Mouse (Mus musculus): ENCODE data around the gene Ly6g6e. TPM values are rescaled to one million over a fixed set of nuclear protein-coding genes. Genes with fewer than 3 reads are reported as not detected.

Ly6g6e gene
- total and polyA plus RNA-seq, 3 experiments: 0.23 TPM; not detected in 2

- TF ChIP-seq SIN3A (IDR thresholded peaks at IDR 0.05; ENCODE audit: low read length) (peak; percentile 82), JUND (IDR thresholded peaks at IDR 0.05; ENCODE audit: low read depth, low read length) (0 out of 2 replicates have a peak, but pooled peaks have one; percentile 6), BHLHE40 (IDR thresholded peaks at IDR 0.05; ENCODE audit: borderline replicate concordance, low read depth, low read length) (peak; percentile 53; the same call in 1 of the 2 replicates), SMC3 (IDR thresholded peaks at IDR 0.05; ENCODE audit: low read depth, low read length) (no peak), TCF12 (IDR thresholded peaks at IDR 0.05; ENCODE audit: low read depth, low read length) (peak; percentile 75)
These were observed 31.5 kb upstream of the Ly6g6e start (continued) for GRCm38 (mm10) chr17:35044904-35045806.

- Histone ChIP-seq H3K27ac (ENCODE audit: control insufficient read depth, low read depth, low read length) (peak overlapping the region; percentile 91), H3K9me3 (replicated peaks; ENCODE audit: insufficient read depth, low read length) (no peaks in the 10 kb centered on the region), H3K9ac (ENCODE audit: control insufficient read depth, low read depth, low read length, poor library complexity, severe bottlenecking) (peak overlapping the region; percentile 85), H3K4me3 (ENCODE audit: control insufficient read depth in 1 of 2, insufficient read depth in 1 of 2, low read depth in 2 of 2, low read length in 2 of 2) (peak overlapping the region; percentile 47 to 53), H3K27me3 (ENCODE audit: control insufficient read depth in 1 of 2, insufficient read depth in 2 of 2, low read length in 2 of 2) (no peaks in the 10 kb centered on the region), H3K79me2 (ENCODE audit: control insufficient read depth, insufficient read depth, low read length, poor library complexity) (peaks cover 13% of the 10 kb centered on the region), H3K36me3 (ENCODE audit: control insufficient read depth in 1 of 2, insufficient read depth in 2 of 2, low read length in 2 of 2) (peaks cover 0 to 28% of the 10 kb centered on the region in 2 experiments; a peak in 2 of 4 replicates), H3K4me1 (ENCODE audit: control insufficient read depth in 1 of 2, insufficient read depth in 2 of 2, low read length in 2 of 2) (peaks cover 7 to 39% of the 10 kb centered on the region in 2 experiments)
- peak; percentile 57 for DNase-seq (ENCODE audit: low read depth, low spot score)
- TF ChIP-seq ETS1 (IDR thresholded peaks at IDR 0.05; ENCODE audit: low read depth, low read length) (peak; percentile 58; the same call in 1 of the 2 replicates), TCF12 (IDR thresholded peaks at IDR 0.05; ENCODE audit: low read depth, low read length) (peak; percentile 42; the same call in 1 of the 2 replicates), ELF1 (IDR thresholded peaks at IDR 0.05; ENCODE audit: low read depth, low read length) (0 out of 2 replicates have a peak, but pooled peaks have one; percentile 1), JUND (IDR thresholded peaks at IDR 0.05; ENCODE audit: low read depth, low read length) (no peak), NELFE (IDR thresholded peaks at IDR 0.05; ENCODE audit: low read depth, low read length) (peak; percentile 56; the same call in 1 of the 2 replicates), MYB (IDR thresholded peaks at IDR 0.05; ENCODE audit: low read depth, low read length) (no peak), MAX (IDR thresholded peaks at IDR 0.05; ENCODE audit: low read length) (no peak; the same call in none of the 2 replicates), MAFK (IDR thresholded peaks at IDR 0.05; ENCODE audit: borderline replicate concordance, low read depth, low read length) (no peak), RAD21 (IDR thresholded peaks at IDR 0.05; ENCODE audit: low read depth, low read length) (no peak), USF2 (IDR thresholded peaks at IDR 0.05; ENCODE audit: borderline replicate concordance in 1 of 2, insufficient read depth in 1 of 2, low read depth in 1 of 2, low read length in 2 of 2) (no peak), POLR2AphosphoS2 (IDR thresholded peaks at IDR 0.05; ENCODE audit: low read length) (peak; percentile 61; the same call in 1 of the 2 replicates), BHLHE40 (IDR thresholded peaks at IDR 0.05; ENCODE audit: borderline replicate concordance, low read depth, low read length) (no peak), MEF2A (IDR thresholded peaks at IDR 0.05; ENCODE audit: extremely low read depth, insufficient replicate concordance, low read depth, low read length, poor library complexity, severe bottlenecking) (no peak), ZMIZ1 (IDR thresholded peaks at IDR 0.05; ENCODE audit: low read depth, low read length) (peak; percentile 66; the same call in 1 of the 2 replicates), TBP (IDR thresholded peaks at IDR 0.05; ENCODE audit: low read depth, low read length) (no peak), SMC3 (IDR thresholded peaks at IDR 0.05; ENCODE audit: low read depth, low read length) (no peak), USF1 (IDR thresholded peaks at IDR 0.05; ENCODE audit: low read depth, low read length) (no peak), ZKSCAN1 (IDR thresholded peaks at IDR 0.05; ENCODE audit: low read depth, low read length) (no peak), SIN3A (IDR thresholded peaks at IDR 0.05; ENCODE audit: low read length) (no peak), POLR2A (IDR thresholded peaks at IDR 0.05; ENCODE audit: control insufficient read depth in 1 of 2, insufficient read depth in 1 of 2, low read depth in 1 of 2, low read length in 2 of 2, poor library complexity in 1 of 2) (peak; percentile 43 to 67; a peak in 3 of 4 replicates), MAZ (IDR thresholded peaks at IDR 0.05; ENCODE audit: low read depth, low read length) (0 out of 2 replicates have a peak, but pooled peaks have one; percentile 38), RCOR1 (IDR thresholded peaks at IDR 0.05; ENCODE audit: low read depth, low read length) (no peak), MXI1 (IDR thresholded peaks at IDR 0.05; ENCODE audit: low read depth, low read length) (peak; percentile 51), GABPA (IDR thresholded peaks at IDR 0.05; ENCODE audit: low read depth, low read length) (no peak), ZC3H11A (IDR thresholded peaks at IDR 0.05; ENCODE audit: low read depth, low read length) (no peak), KAT2A (conservative IDR thresholded peaks at IDR 0.05; ENCODE audit: low read depth, low read length) (no peak), POLR2AphosphoS5 (IDR thresholded peaks at IDR 0.05; ENCODE audit: borderline replicate concordance, low read depth, low read length) (no peak), UBTF (IDR thresholded peaks at IDR 0.05; ENCODE audit: borderline replicate concordance, insufficient read depth, low read depth, low read length) (no peak), CTCF (IDR thresholded peaks at IDR 0.05 in 2 of 3, conservative IDR thresholded peaks at IDR 0.05 in 1 of 3; ENCODE audit: control insufficient read depth in 1 of 3, insufficient read depth in 1 of 3, low read depth in 2 of 3, low read length in 3 of 3, poor library complexity in 1 of 3, severe bottlenecking in 1 of 3) (no peak)
These were observed 30.7 kb upstream of the Ly6g6e start for GRCm38 (mm10) chr17:35045807-35046680.
